Mouse (Mus musculus): ENCODE results near the gene Hmox2.
"Not testable (repeated sequence)": the region's sequence is repeated elsewhere in the genome, so short reads cannot be mapped to it uniquely, and the experiment has no call there.

The Hmox2 gene

GRCm38 (mm10) chr16:4725780-4726527 is at the start of gene Hmox2:
Hmox2 (plus strand) TSS chr16:4726361.
- peak; percentile 95 for DNase-seq (ENCODE audit: low spot score)

DNA sequence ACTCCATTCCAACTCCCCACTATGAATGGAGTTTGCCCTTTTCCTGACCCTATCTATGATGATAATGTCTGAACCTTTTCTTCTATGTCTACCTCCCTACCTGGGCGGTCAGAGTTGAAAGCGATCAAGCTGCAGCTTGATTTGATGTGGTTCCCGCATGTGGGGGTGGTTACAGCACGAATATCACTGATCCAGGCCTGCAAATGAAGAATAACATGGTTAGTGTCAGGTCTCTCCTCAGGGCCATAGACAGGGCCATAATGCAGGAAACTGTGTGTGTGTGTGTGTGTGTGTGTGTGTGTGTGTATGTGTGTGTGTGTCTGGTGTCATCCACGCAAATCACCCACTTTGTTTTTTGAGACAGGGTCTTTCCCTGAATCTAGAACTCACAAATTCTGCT is 49.3 kb upstream of the Hmox2 start:
- no peak for DNase-seq (ENCODE audit: low spot score)

DNA sequence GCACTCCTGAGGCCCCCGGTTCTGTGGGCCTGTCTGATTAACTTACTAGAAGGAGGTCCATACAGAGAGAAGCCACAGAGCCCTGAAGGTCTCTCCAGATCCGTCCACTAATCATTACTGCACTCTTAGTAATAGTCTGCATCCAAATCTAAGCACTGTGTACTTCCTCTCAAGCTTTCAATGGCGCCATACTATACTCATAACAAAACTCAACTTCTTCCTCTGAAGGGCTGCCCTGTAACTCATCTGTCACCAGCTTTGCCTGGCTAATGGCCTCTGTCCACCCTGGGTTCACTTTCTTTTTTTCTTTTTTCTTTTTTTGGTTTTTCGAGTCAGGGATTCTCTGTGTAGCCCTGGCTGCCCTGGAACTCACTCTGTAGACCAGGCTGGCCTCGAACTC is 48.1 kb upstream of the Hmox2 start:
- no peak for DNase-seq (ENCODE audit: low spot score)

GRCm38 (mm10) chr16:4679121-4680018 is 46.8 kb upstream of the Hmox2 start, which contains the start of gene Coro7:
Coro7 (minus strand) TSS chr16:4679777.
- DNase-seq (ENCODE audit: low spot score), result peak; percentile 88

- DNase-seq (ENCODE audit: low spot score), result not testable (repeated sequence)
Observed at GRCm38 (mm10) chr16:4680922-4681455, 45.2 kb upstream of the Hmox2 start.

DNA sequence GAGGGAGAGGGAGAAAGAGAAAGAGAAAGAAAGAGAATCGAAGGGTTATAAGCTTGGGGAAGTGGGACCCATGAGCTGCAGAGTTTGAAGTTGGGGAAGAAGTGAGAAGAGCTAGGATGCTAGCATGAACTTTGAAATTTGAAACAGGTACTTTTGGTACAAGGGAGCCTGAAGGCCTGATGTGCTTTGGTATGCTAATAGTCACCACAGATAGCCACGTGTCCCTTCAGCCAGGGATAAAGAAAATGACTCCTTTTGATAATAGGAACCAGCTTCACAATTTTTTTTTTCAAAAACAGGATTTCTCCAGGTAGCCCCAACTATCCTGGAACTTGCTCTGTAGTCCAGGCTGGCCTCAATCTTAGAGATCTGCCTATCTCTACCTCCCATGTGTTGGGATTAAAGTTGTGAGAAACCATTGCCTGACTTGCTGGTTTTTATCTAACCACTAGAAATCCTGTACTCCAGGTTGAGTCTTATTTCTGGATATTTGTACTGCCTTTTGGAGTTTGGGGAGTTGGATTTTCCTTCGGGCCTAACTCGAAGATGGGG is 43.5 kb upstream of the Hmox2 start:
- no peak for DNase-seq (ENCODE audit: low spot score)

- DNase-seq (ENCODE audit: low spot score), result no peak
Observed at GRCm38 (mm10) chr16:4683193-4683580, 43.0 kb upstream of the Hmox2 start.

DNA sequence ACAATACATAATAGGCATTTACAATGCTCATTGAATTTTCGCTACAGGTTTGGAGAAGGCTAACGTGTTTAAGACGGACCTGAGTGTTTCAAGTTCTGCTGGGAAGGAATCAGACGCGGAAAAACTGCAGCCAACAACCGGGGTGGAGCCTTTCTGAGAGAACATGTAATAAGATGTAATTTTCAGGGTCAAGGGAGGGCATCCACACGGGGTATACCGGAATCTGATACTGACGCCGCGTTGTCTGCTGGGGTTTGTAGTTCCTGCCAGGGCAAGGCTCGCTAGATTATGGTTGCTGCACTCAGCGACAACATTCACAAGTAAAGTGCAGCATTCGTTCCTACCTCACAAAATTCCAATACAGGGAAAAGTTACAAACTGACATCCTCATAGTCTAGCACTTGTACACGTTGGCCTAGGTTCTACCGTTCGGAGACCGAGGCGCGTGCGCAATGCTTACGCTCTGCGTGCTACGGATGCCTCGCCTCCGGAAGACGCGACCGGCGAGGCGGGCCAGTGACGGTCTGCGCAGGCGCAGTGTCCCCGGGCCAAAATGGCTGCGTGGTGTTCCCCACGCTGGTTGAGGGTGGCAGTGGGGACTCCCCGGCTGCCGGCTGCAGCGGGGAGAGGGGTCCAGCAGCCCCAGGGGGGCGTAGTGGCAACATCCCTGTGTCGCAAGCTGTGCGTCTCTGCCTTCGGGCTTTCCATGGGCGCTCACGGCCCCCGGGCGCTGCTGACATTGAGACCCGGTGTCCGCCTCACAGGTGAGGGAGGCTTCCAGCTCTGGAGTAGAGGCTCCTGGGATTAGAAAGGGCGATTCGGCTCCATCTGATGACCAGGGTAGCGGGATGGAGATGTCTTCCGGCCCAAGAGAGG is 42.3 kb upstream of the Hmox2 start:
- peak; percentile 97 for DNase-seq (ENCODE audit: low spot score)

- DNase-seq (ENCODE audit: low spot score), result no peak
Observed at GRCm38 (mm10) chr16:4684457-4684791, 41.7 kb upstream of the Hmox2 start.

GRCm38 (mm10) chr16:4689371-4689770 is 36.8 kb upstream of the Hmox2 start:
- not testable (repeated sequence) for DNase-seq (ENCODE audit: low spot score)

- no peak for DNase-seq (ENCODE audit: low spot score)
Observed at GRCm38 (mm10) chr16:4701211-4701610, 24.9 kb upstream of the Hmox2 start.

- DNase-seq (ENCODE audit: low spot score), result no peak
Observed at GRCm38 (mm10) chr16:4702646-4703045, 23.5 kb upstream of the Hmox2 start.

DNA sequence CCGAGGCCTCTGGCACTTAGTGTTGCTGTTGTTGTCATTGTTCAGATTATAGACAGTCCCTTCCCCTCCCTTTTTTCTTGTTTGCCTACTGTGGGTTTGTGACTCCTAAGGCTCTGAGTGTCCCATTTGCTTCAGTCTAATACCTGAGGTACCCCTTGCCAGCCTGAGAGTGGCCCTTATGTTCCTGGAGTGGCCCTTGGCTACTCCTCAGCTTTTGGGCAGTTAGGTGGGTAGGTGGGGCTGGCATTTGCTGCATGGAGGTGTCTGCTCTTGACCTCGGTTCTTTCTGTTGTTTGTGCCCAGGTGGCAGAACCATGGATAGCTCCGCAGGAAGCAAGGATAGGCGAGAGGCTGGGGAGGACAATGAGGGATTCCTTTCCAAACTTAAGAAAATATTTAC is 20.6 kb upstream of the Hmox2 start:
- no peak for DNase-seq (ENCODE audit: low spot score)

DNA sequence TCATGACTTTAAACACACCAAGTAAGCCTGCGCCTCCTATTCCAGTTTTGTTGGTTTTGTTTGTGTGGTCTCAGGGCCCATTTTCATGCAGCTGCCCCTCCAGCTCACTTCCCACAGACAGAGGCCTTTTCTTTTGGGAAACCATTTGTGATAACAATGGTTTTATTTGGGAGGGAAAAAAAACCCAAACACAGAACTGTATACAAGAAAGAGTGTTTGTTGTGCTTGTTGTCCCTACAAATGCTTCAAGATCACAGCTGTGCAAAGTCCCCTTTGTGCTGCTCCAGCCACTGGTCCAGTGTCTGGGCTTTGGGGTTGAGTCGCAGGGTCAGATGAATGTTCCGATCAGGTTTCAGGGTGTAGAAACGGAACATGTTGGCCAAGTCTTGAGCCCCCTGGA is 15.0 kb upstream of the Hmox2 start:
- DNase-seq (ENCODE audit: low spot score), result no peak

GRCm38 (mm10) chr16:4713861-4714710 is 12.1 kb upstream of the Hmox2 start:
- no peak for DNase-seq (ENCODE audit: low spot score)

GRCm38 (mm10) chr16:4717866-4718265 is 8.3 kb upstream of the Hmox2 start:
- DNase-seq (ENCODE audit: low spot score), result no peak

- peak; percentile 68 for DNase-seq (ENCODE audit: low spot score)
Observed at GRCm38 (mm10) chr16:4718753-4719518, 7.2 kb upstream of the Hmox2 start, which contains the start of gene Nmral1. Nmral1 (minus strand) TSS chr16:4719356.

GRCm38 (mm10) chr16:4722128-4722914 is 3.8 kb upstream of the Hmox2 start:
- no peak for DNase-seq (ENCODE audit: low spot score)

DNA sequence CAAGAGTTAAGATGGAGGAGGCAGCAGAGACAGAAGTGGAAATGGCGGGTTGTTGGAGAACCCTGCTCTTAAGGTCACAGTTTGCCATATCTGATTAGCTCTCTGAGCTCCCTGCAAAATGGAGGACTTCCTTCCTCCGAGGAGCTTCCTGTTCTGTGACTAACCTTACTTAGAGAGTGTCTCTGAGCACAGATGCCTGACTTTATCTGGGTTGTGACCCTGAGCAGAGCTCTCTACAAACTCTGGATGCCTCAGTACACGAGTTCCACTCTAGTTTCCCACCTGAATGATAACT is 3.3 kb upstream of the Hmox2 start:
- DNase-seq (ENCODE audit: low spot score), result no peak
